Mouse (Mus musculus): ENCODE results near the gene Hist2h2aa1. TPM values are rescaled to one million over a fixed set of nuclear protein-coding genes. Genes with fewer than 3 reads are reported as not detected.

The Hist2h2aa1 gene
- polyA plus RNA-seq, 1 experiment from 2014 or later: 21.5 TPM

GRCm38 (mm10) chr3:96247356-96248140 lies 2.3 kb downstream of the Hist2h2aa1 start:
- H3K4me3 ChIP-seq (ENCODE audit: low read length): peak overlapping the region; percentile 53
- peaks cover 19% of the 10 kb centered on the region for H3K4me1 ChIP-seq (replicated peaks; ENCODE audit: control insufficient read depth, insufficient read depth, low read length)
- no peaks in the 10 kb centered on the region; the same call in 1 of the 2 replicates for H3K27me3 ChIP-seq (ENCODE audit: control insufficient read depth, insufficient read depth, low read depth, low read length)
- H3K4me2 ChIP-seq (ENCODE audit: low read depth, low read length): peak overlapping the region; percentile 46
- peak overlapping the region; percentile 68 for H3K9ac ChIP-seq (ENCODE audit: low read length)
- 3% methylated on average over 11 of the region's 11 CpGs for WGBS
- H3K27ac ChIP-seq (ENCODE audit: low read length): peak overlapping the region; percentile 29; the same call in 1 of the 2 replicates
- no peaks in the 10 kb centered on the region for H3K36me3 ChIP-seq (ENCODE audit: control insufficient read depth, insufficient read depth, low read length)
- no peak for ATAC-seq (ENCODE audit: low read depth)
- H3K9me3 ChIP-seq (ENCODE audit: control insufficient read depth, low read length): no peaks in the 10 kb centered on the region

GRCm38 (mm10) chr3:96248141-96249033 lies 3.1 kb downstream of the Hist2h2aa1 start:
- Histone ChIP-seq H3K4me2 (ENCODE audit: low read depth, low read length) (peak overlapping the region; percentile 46), H3K4me3 (ENCODE audit: low read length) (peak overlapping the region; percentile 53), H3K9me3 (ENCODE audit: control insufficient read depth, low read length) (no peaks in the 10 kb centered on the region), H3K27me3 (ENCODE audit: control insufficient read depth, insufficient read depth, low read depth, low read length) (peaks cover 6% of the 10 kb centered on the region; the same call in 1 of the 2 replicates), H3K27ac (ENCODE audit: low read length) (no peak overlapping the region), H3K9ac (ENCODE audit: low read length) (peak overlapping the region; percentile 68), H3K4me1 (replicated peaks; ENCODE audit: control insufficient read depth, insufficient read depth, low read length) (peaks cover 19% of the 10 kb centered on the region), H3K36me3 (ENCODE audit: control insufficient read depth, insufficient read depth, low read length) (no peaks in the 10 kb centered on the region)
- 31% methylated on average over 6 of the region's 6 CpGs for WGBS
- no peak for ATAC-seq (ENCODE audit: low read depth)

DNA sequence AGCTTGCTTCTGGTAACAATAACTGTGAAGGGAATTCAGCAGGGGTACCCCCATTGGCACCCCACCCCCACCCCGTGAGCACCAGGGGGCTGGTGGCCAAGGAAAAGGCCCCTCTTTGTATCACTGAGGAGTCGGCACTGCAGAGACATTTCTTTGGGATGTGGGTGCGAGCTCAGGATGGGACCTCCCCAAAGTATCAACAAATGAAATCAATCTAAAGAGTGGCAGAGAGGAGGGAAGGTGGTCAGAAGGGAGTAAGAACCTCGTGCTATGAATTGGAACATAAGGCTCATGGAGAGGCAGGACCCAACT lies 3.7 kb downstream of the Hist2h2aa1 start:
- Histone ChIP-seq H3K4me1 (replicated peaks; ENCODE audit: control insufficient read depth, insufficient read depth, low read length) (peaks cover 17% of the 10 kb centered on the region), H3K4me2 (ENCODE audit: low read depth, low read length) (peak overlapping the region; percentile 46), H3K4me3 (ENCODE audit: low read length) (peak overlapping the region; percentile 53), H3K36me3 (ENCODE audit: control insufficient read depth, insufficient read depth, low read length) (no peaks in the 10 kb centered on the region), H3K9me3 (ENCODE audit: control insufficient read depth, low read length) (no peaks in the 10 kb centered on the region), H3K9ac (ENCODE audit: low read length) (peak overlapping the region; percentile 37), H3K27ac (ENCODE audit: low read length) (no peak overlapping the region), H3K27me3 (ENCODE audit: control insufficient read depth, insufficient read depth, low read depth, low read length) (peaks cover 9% of the 10 kb centered on the region; the same call in 1 of the 2 replicates)
- ATAC-seq (ENCODE audit: low read depth): no peak
- WGBS: 46% methylated on average over 4 of the region's 4 CpGs

GRCm38 (mm10) chr3:96250890-96251289 lies 5.6 kb downstream of the Hist2h2aa1 start:
- 62% methylated on average over 3 of the region's 3 CpGs for WGBS
- no peak for ATAC-seq (ENCODE audit: low read depth)
- no peak overlapping the region for H3K27ac ChIP-seq (ENCODE audit: low read length)

GRCm38 (mm10) chr3:96251787-96252186 lies 6.5 kb downstream of the Hist2h2aa1 start:
- no peak overlapping the region for H3K4me3 ChIP-seq (ENCODE audit: low read length)
- H3K4me1 ChIP-seq (replicated peaks; ENCODE audit: control insufficient read depth, insufficient read depth, low read length): peaks cover 14% of the 10 kb centered on the region
- no peaks in the 10 kb centered on the region for H3K9me3 ChIP-seq (ENCODE audit: control insufficient read depth, low read length)
- no peak overlapping the region for H3K27ac ChIP-seq (ENCODE audit: low read length)
- no peak for ATAC-seq (ENCODE audit: low read depth)
- H3K9ac ChIP-seq (ENCODE audit: low read length): no peak overlapping the region
- no peak overlapping the region for H3K4me2 ChIP-seq (ENCODE audit: low read depth, low read length)
- H3K36me3 ChIP-seq (ENCODE audit: control insufficient read depth, insufficient read depth, low read length): no peaks in the 10 kb centered on the region
- 79% methylated on average over 3 of the region's 3 CpGs for WGBS
- H3K27me3 ChIP-seq (ENCODE audit: control insufficient read depth, insufficient read depth, low read depth, low read length): peaks cover 20% of the 10 kb centered on the region

More at GRCm38 (mm10) chr3:96250890-96251289, 5.6 kb downstream of the Hist2h2aa1 start:
- Histone ChIP-seq H3K4me3 (ENCODE audit: low read length) (no peak overlapping the region), H3K4me1 (replicated peaks; ENCODE audit: control insufficient read depth, insufficient read depth, low read length) (peaks cover 14% of the 10 kb centered on the region), H3K4me2 (ENCODE audit: low read depth, low read length) (no peak overlapping the region), H3K36me3 (ENCODE audit: control insufficient read depth, insufficient read depth, low read length) (no peaks in the 10 kb centered on the region), H3K9ac (ENCODE audit: low read length) (no peak overlapping the region), H3K27me3 (ENCODE audit: control insufficient read depth, insufficient read depth, low read depth, low read length) (peaks cover 20% of the 10 kb centered on the region), H3K9me3 (ENCODE audit: control insufficient read depth, low read length) (no peaks in the 10 kb centered on the region)

- H3K9me3 ChIP-seq (ENCODE audit: control insufficient read depth, low read length): no peaks in the 10 kb centered on the region
- no peak overlapping the region for H3K9ac ChIP-seq (ENCODE audit: low read length)
- ATAC-seq (ENCODE audit: low read depth): no peak
- 38% methylated on average over 10 of the region's 10 CpGs for WGBS
- H3K36me3 ChIP-seq (ENCODE audit: control insufficient read depth, insufficient read depth, low read length): no peaks in the 10 kb centered on the region
- H3K27me3 ChIP-seq (ENCODE audit: control insufficient read depth, insufficient read depth, low read depth, low read length): peaks cover 20% of the 10 kb centered on the region
- H3K4me3 ChIP-seq (ENCODE audit: low read length): no peak overlapping the region
- H3K27ac ChIP-seq (ENCODE audit: low read length): no peak overlapping the region
- H3K4me1 ChIP-seq (replicated peaks; ENCODE audit: control insufficient read depth, insufficient read depth, low read length): 0 out of 2 replicates have a peak, but pooled peaks cover 2% of the 10 kb centered on the region
- no peak overlapping the region for H3K4me2 ChIP-seq (ENCODE audit: low read depth, low read length)
These were observed 9.5 kb downstream of the Hist2h2aa1 start for GRCm38 (mm10) chr3:96254683-96255355.

DNA sequence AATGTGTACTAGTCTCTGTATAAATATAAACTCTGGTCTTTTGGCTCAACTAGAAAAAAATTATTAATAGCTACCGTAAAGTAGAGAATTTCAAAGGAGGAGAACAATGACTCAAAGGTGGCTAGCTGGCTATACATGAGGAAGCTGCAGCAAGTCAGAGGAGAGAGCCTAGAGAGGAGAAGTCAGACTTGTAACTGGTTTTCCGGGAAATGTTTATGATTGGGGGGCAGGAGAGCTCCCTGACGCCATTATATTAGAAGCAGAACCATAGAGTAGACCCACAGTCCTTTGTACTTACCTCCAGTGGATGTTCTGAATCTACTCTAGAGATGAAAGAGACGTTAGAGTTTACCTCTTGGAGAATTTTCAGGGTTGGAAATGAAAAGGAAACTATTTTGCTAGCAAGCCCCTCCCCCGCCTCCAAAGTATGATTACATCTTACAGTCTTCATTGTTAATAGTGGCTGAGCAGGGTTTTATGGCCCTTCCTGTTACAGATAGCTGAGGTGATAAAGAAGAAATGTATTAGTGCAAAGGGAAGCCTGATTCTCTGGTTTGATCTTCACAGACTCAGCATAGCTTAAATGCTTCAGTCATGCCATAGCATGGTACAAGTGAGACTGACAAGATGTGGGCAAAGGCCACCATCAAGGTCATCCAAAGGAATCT lies 10.8 kb downstream of the Hist2h2aa1 start:
- no peak for ATAC-seq (ENCODE audit: low read depth)
- 53% methylated on average over 5 of the region's 5 CpGs for WGBS
- Histone ChIP-seq H3K36me3 (ENCODE audit: control insufficient read depth, insufficient read depth, low read length) (no peaks in the 10 kb centered on the region), H3K27me3 (ENCODE audit: control insufficient read depth, insufficient read depth, low read depth, low read length) (peaks cover 20% of the 10 kb centered on the region), H3K27ac (ENCODE audit: low read length) (0 out of 2 replicates have a peak overlapping the region, but pooled peaks have one; percentile 31), H3K4me1 (replicated peaks; ENCODE audit: control insufficient read depth, insufficient read depth, low read length) (0 out of 2 replicates have a peak, but pooled peaks cover 2% of the 10 kb centered on the region), H3K4me2 (ENCODE audit: low read depth, low read length) (no peak overlapping the region), H3K4me3 (ENCODE audit: low read length) (no peak overlapping the region), H3K9ac (ENCODE audit: low read length) (no peak overlapping the region), H3K9me3 (ENCODE audit: control insufficient read depth, low read length) (no peaks in the 10 kb centered on the region)

DNA sequence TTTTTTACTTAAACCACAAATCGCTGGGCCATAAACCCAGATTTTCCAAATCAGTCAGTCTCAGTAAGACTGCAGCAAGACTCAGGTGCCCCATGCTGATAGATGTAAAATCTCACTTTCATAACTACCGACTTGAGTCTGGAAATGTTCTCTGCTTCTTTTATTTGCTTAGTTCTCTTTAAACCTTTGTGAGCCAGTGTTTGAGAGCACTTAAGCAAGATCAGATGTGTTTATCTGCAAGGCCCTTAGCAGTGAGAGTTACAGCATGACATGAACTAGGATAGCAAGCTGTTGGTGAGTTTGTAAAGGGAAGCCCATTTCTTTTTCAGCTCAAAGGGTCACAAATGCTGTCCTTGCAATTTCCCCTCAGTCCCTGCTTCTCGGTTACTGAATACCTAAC lies 11.9 kb downstream of the Hist2h2aa1 start:
- H3K9ac ChIP-seq (ENCODE audit: low read length): no peak overlapping the region
- no peak overlapping the region for H3K27ac ChIP-seq (ENCODE audit: low read length)
- ATAC-seq (ENCODE audit: low read depth): no peak
- H3K4me1 ChIP-seq (replicated peaks; ENCODE audit: control insufficient read depth, insufficient read depth, low read length): peaks cover 7% of the 10 kb centered on the region
- no peak overlapping the region for H3K4me3 ChIP-seq (ENCODE audit: low read length)
- WGBS: 50% methylated on average over 3 of the region's 3 CpGs
- no peaks in the 10 kb centered on the region for H3K9me3 ChIP-seq (ENCODE audit: control insufficient read depth, low read length)
- H3K4me2 ChIP-seq (ENCODE audit: low read depth, low read length): no peak overlapping the region
- peaks cover 20% of the 10 kb centered on the region for H3K27me3 ChIP-seq (ENCODE audit: control insufficient read depth, insufficient read depth, low read depth, low read length)
- no peaks in the 10 kb centered on the region for H3K36me3 ChIP-seq (ENCODE audit: control insufficient read depth, insufficient read depth, low read length)
